In the genomic region with DNA sequence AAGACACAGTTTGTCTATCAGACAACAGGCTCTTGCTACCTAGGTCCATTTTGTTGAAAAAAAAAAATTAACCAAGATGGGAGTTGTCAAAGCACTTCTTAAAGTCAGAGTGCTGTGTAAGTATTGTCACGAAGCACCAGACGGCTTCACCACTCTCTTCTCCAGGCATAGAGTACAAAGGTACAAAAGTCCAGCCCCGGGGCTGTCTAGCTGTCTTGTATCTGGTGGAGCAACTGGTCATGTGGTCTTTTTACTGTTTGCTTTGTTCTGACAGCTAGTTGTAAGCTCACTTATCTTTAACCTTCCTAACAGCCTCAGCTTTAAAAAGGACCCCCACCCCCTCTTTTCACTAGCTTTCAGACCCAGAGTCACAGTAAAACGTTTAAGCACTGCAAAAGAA, we compare ENCODE assay signal across 14 mouse cellular contexts. TPM values are rescaled to one million over a fixed set of nuclear protein-coding genes. Genes with fewer than 3 reads are reported as not detected.
DNase-seq lines count a peak whose midpoint lies in the region; ATAC-seq and TF ChIP-seq lines count a peak whose summit lies in the region.
"Had no signal": no experiment of that assay in that cellular context is flagged by ENCODE, and none has a peak within 500 bp of the region (broad histone marks: within the 10 kb centered on the region; RNA-seq: fewer than 3 reads in every experiment).

No protein-coding gene starts in this region.

- H3K9me3 ChIP-seq in stomach, embryonic 14.5 days (ENCODE audit: control insufficient read depth, low read depth, low read length) = no peaks in the 10 kb centered on the region
- H3K9me3 ChIP-seq in stomach, postnatal 0 days (ENCODE audit: control insufficient read depth, low read length) = no peaks in the 10 kb centered on the region
- no peaks in the 10 kb centered on the region for H3K9me3 ChIP-seq in liver, embryonic 14.5 days (ENCODE audit: control insufficient read depth, low read length)
- no peaks in the 10 kb centered on the region for H3K9me3 ChIP-seq in midbrain, embryonic 10.5 days (replicated peaks)
- no peaks in the 10 kb centered on the region for H3K9me3 ChIP-seq in hindbrain, embryonic 12.5 days (replicated peaks)
- H3K9me3 ChIP-seq: forebrain, embryonic 12.5 days; limb, embryonic 13.5 days had no signal

- no peak for DNase-seq in stomach, postnatal 0 days (ENCODE audit: low spot score)
- DNase-seq in kidney, postnatal 14 days = peak; percentile 59
- DNase-seq in liver, embryonic 14.5 days (ENCODE audit: low read depth in 3 of 3, low spot score in 3 of 3) = peak in 2 of 3 experiments; percentile 9 to 32
- no peak for DNase-seq in midbrain, embryonic 10.5 days (ENCODE audit: low spot score)
- DNase-seq: cerebellum, adult 9-11 months; gastrocnemius, postnatal 36 days; layer of hippocampus, adult 9-11 months had no signal

- 18% methylated on average over 4 of the region's 4 CpGs for WGBS in stomach, embryonic 14.5 days
- WGBS in stomach, postnatal 0 days = 29% methylated on average over 4 of the region's 4 CpGs
- WGBS in liver, embryonic 14.5 days (ENCODE audit: insufficient replicate concordance) = 32% methylated on average over 4 of the region's 4 CpGs
- WGBS in midbrain, embryonic 10.5 days = 71% methylated on average over 4 of the region's 4 CpGs
- WGBS in hindbrain, embryonic 12.5 days = 60% methylated on average over 4 of the region's 4 CpGs

- TF ChIP-seq CTCF in stomach, postnatal 0 days (IDR thresholded peaks at IDR 0.05; ENCODE audit: low read depth) = no peak
- no peak for TF ChIP-seq CTCF in liver, embryonic 14.5 days (IDR thresholded peaks at IDR 0.05; ENCODE audit: low read depth)

- no peaks in the 10 kb centered on the region for H3K36me3 ChIP-seq in stomach, embryonic 14.5 days (ENCODE audit: control insufficient read depth, insufficient read depth, low read length)
- H3K36me3 ChIP-seq in stomach, postnatal 0 days (ENCODE audit: control insufficient read depth, insufficient read depth, low read length) = no peaks in the 10 kb centered on the region
- no peaks in the 10 kb centered on the region for H3K36me3 ChIP-seq in liver, embryonic 14.5 days (replicated peaks; ENCODE audit: control insufficient read depth, insufficient read depth, low read depth)
- no peaks in the 10 kb centered on the region for H3K36me3 ChIP-seq in midbrain, embryonic 10.5 days
- H3K36me3 ChIP-seq in hindbrain, embryonic 12.5 days = no peaks in the 10 kb centered on the region
- H3K36me3 ChIP-seq: forebrain, embryonic 12.5 days; limb, embryonic 13.5 days had no signal

- no peaks in the 10 kb centered on the region for H3K27me3 ChIP-seq in stomach, embryonic 14.5 days (ENCODE audit: control insufficient read depth, insufficient read depth, low read length)
- no peaks in the 10 kb centered on the region for H3K27me3 ChIP-seq in stomach, postnatal 0 days (ENCODE audit: control insufficient read depth, insufficient read depth, low read length)
- H3K27me3 ChIP-seq in liver, embryonic 14.5 days (ENCODE audit: control insufficient read depth, insufficient read depth, low read length) = no peaks in the 10 kb centered on the region
- 0 out of 2 replicates have a peak, but pooled peaks cover 6% of the 10 kb centered on the region for H3K27me3 ChIP-seq in midbrain, embryonic 10.5 days (ENCODE audit: low read depth, poor library complexity, severe bottlenecking)
- 0 out of 2 replicates have a peak, but pooled peaks cover 5% of the 10 kb centered on the region for H3K27me3 ChIP-seq in hindbrain, embryonic 12.5 days
- H3K27me3 ChIP-seq: forebrain, embryonic 12.5 days; limb, embryonic 13.5 days had no signal

- H3K4me2 ChIP-seq in stomach, embryonic 14.5 days (replicated peaks; ENCODE audit: low read depth, low read length) = 0 out of 2 replicates have a peak overlapping the region, but pooled peaks have one; percentile 0
- no peak overlapping the region for H3K4me2 ChIP-seq in stomach, postnatal 0 days (replicated peaks; ENCODE audit: low read depth)
- H3K4me2 ChIP-seq in liver, embryonic 14.5 days (ENCODE audit: low read depth) = no peak overlapping the region
- H3K4me2 ChIP-seq in hindbrain, embryonic 12.5 days (replicated peaks) = no peak overlapping the region
- H3K4me2 ChIP-seq: forebrain, embryonic 12.5 days; limb, embryonic 13.5 days had no signal

- TF ChIP-seq EP300 in stomach, postnatal 0 days (optimal IDR thresholded peaks at IDR 0.05) = no peak
- TF ChIP-seq EP300 in liver, embryonic 14.5 days (IDR thresholded peaks at IDR 0.05; ENCODE audit: low read depth) = no peak

- H3K4me3 ChIP-seq in stomach, embryonic 14.5 days (ENCODE audit: low read depth, low read length) = no peak overlapping the region
- no peak overlapping the region for H3K4me3 ChIP-seq in stomach, postnatal 0 days (ENCODE audit: low read depth, low read length)
- H3K4me3 ChIP-seq in liver, embryonic 14.5 days (ENCODE audit: insufficient read depth in 1 of 2, low read depth in 2 of 2, low read length in 2 of 2) = no peak overlapping the region
- no peak overlapping the region for H3K4me3 ChIP-seq in midbrain, embryonic 10.5 days
- no peak overlapping the region for H3K4me3 ChIP-seq in hindbrain, embryonic 12.5 days
- H3K4me3 ChIP-seq: forebrain, embryonic 12.5 days; limb, embryonic 13.5 days had no signal

- H3K27ac ChIP-seq in stomach, embryonic 14.5 days (ENCODE audit: low read length) = peak overlapping the region; percentile 58; the same call in 1 of the 2 replicates
- H3K27ac ChIP-seq in stomach, postnatal 0 days (replicated peaks) = no peak overlapping the region
- H3K27ac ChIP-seq in liver, embryonic 14.5 days = no peak overlapping the region
- H3K27ac ChIP-seq in midbrain, embryonic 10.5 days (replicated peaks) = no peak overlapping the region
- H3K27ac ChIP-seq in hindbrain, embryonic 12.5 days = no peak overlapping the region
- H3K27ac ChIP-seq: forebrain, embryonic 12.5 days; limb, embryonic 13.5 days had no signal

- H3K4me1 ChIP-seq in stomach, embryonic 14.5 days (ENCODE audit: control insufficient read depth, insufficient read depth, low read length) = peaks cover 12% of the 10 kb centered on the region
- no peaks in the 10 kb centered on the region for H3K4me1 ChIP-seq in stomach, postnatal 0 days (replicated peaks; ENCODE audit: control insufficient read depth, insufficient read depth)
- H3K4me1 ChIP-seq in liver, embryonic 14.5 days (replicated peaks; ENCODE audit: control insufficient read depth in 2 of 2, insufficient read depth in 2 of 2, low read length in 1 of 2) = peaks cover 0 to 6% of the 10 kb centered on the region in 2 experiments; a peak in 1 of 4 replicates
- peaks cover 8% of the 10 kb centered on the region; the same call in 1 of the 2 replicates for H3K4me1 ChIP-seq in midbrain, embryonic 10.5 days
- peaks cover 7% of the 10 kb centered on the region; the same call in 1 of the 2 replicates for H3K4me1 ChIP-seq in hindbrain, embryonic 12.5 days

- H3K9ac ChIP-seq in stomach, embryonic 14.5 days (replicated peaks; ENCODE audit: low read depth, low read length) = no peak overlapping the region
- no peak overlapping the region for H3K9ac ChIP-seq in stomach, postnatal 0 days (ENCODE audit: low read length)
- no peak overlapping the region for H3K9ac ChIP-seq in liver, embryonic 14.5 days (replicated peaks)
- H3K9ac ChIP-seq in hindbrain, embryonic 12.5 days = no peak overlapping the region
- H3K9ac ChIP-seq: forebrain, embryonic 12.5 days; limb, embryonic 13.5 days had no signal

- ATAC-seq in stomach, embryonic 14.5 days (ENCODE audit: insufficient number of reproducible peaks, insufficient read depth, low FRiP score, low read depth) = no peak
- ATAC-seq in stomach, postnatal 0 days (ENCODE audit: low FRiP score, low TSS enrichment) = no peak
- ATAC-seq in liver, embryonic 14.5 days (ENCODE audit: insufficient read depth) = no peak
- no peak for ATAC-seq in megakaryocyte-erythroid progenitor cell, adult 5-6 weeks (replicated peaks; ENCODE audit: low FRiP score, low TSS enrichment, poor library complexity, severe bottlenecking)
- no peak for ATAC-seq in hindbrain, embryonic 12.5 days (ENCODE audit: low FRiP score)
- ATAC-seq: lung, postnatal 0 days; midbrain, embryonic 16.5 days had no signal

RNA-seq across cellular contexts. Expression of a gene that starts 1.1 kb away (rescaled TPM):
- 149 and 157 TPM in 2 replicates for polyA plus RNA-seq in stomach, embryonic 14.5 days (2014; fragmentation: Nextera tagmentation; extraction: Ambion mirVana)
- polyA plus RNA-seq in stomach, postnatal 0 days (2015; fragmentation: Nextera tagmentation; extraction: Ambion mirVana) = 98.1 and 99.0 TPM in 2 replicates
- polyA plus RNA-seq in liver, embryonic 14.5 days (2012; rRNA removed) = 4.6 and 6.9 TPM in 2 replicates
- polyA plus RNA-seq in liver, embryonic 14.5 days (2014; fragmentation: Nextera tagmentation; extraction: Ambion mirVana) = 16.4 and 18.3 TPM in 2 replicates
- 6.9 and 10.3 TPM in 2 replicates for polyA plus RNA-seq in midbrain, embryonic 10.5 days (2016; fragmentation: Nextera tagmentation; extraction: Ambion mirVana)
- 1.1 TPM in 1 of 2 replicates, not detected in the other for total RNA-seq in megakaryocyte-erythroid progenitor cell, adult 5-6 weeks (2014; fragmentation: Nextera tagmentation)
- 0.47 TPM in 1 of 2 replicates, not detected in the other for total RNA-seq in megakaryocyte-erythroid progenitor cell, adult 5-6 weeks (2017)
- 25.3 and 27.6 TPM in 2 replicates for polyA plus RNA-seq in hindbrain, embryonic 12.5 days (2016; fragmentation: Nextera tagmentation; extraction: Ambion mirVana)

Comparison
In these comparisons a context has a peak if more than half of its experiments do, and no peak if none do; other contexts are left out.
1. DNase-seq: peak in kidney, postnatal 14 days (single experiment) and liver, embryonic 14.5 days (2 of 3); none in stomach, postnatal 0 days (single experiment) and midbrain, embryonic 10.5 days (single experiment).